Mouse (Mus musculus): ENCODE measurements around the gene Sntb2. TPM values are rescaled to one million over a fixed set of nuclear protein-coding genes. Genes with fewer than 3 reads are reported as not detected.
"Not testable (repeated sequence)": the region's sequence is repeated elsewhere in the genome, so short reads cannot be mapped to it uniquely, and the experiment has no call there.

Sntb2 gene
- polyA plus RNA-seq, 1 experiment from 2014 or later: 6.3 TPM

DNA sequence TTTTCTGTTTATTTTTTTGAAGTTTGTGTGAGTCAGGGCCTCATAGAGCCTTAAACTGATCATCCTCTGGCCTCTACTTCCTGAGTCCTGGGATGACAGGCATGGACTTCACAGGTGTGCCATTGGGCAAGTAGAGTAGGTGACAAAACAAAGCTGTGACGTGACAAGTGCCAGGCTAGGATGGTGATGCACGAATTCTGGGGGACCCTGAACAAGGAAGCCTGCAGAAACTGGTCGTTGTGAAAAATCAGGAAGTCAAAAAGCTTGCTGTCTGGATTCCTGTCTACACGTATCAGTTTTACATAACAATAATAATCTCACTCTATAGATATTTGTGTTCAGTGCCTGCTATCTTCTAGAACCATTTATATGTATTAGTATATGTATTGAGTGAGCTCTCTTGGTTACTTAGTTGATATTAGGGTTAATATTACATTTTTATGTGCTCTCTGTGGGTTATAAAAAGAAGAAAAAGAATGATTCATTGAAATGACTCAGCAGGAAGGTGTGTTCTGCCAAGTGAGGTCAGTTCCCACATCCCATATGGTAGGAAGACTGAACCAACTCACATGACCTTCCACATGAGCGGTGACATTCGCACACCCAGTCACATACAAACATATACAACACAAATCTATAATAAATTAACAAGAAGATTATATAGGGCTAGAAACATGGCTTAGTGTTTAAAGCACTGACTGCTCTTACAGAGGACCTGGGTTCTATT, 37.2 kb downstream of the Sntb2 start:
- H3K4me1 ChIP-seq (ENCODE audit: control insufficient read depth, insufficient read depth, low read length): no peaks in the 10 kb centered on the region
- no peaks in the 10 kb centered on the region for H3K9me3 ChIP-seq (ENCODE audit: control insufficient read depth, low read length)
- no peak overlapping the region for H3K27ac ChIP-seq (ENCODE audit: low read depth, low read length)
- no peak overlapping the region for H3K4me3 ChIP-seq (ENCODE audit: low read depth, low read length)
- DNase-seq (ENCODE audit: low spot score) (no peak), ATAC-seq (ENCODE audit: insufficient read depth, low FRiP score, low TSS enrichment) (no peak)
- 85% methylated on average over 6 of the region's 6 CpGs for whole genome bisulfite sequencing
- H3K27me3 ChIP-seq (ENCODE audit: control insufficient read depth, insufficient read depth, low read length): no peaks in the 10 kb centered on the region
- H3K4me2 ChIP-seq (ENCODE audit: low read depth): no peak overlapping the region
- H3K36me3 ChIP-seq (ENCODE audit: control insufficient read depth, insufficient read depth, low read length): no peaks in the 10 kb centered on the region
- no peak overlapping the region for H3K9ac ChIP-seq (ENCODE audit: low read length)

DNA sequence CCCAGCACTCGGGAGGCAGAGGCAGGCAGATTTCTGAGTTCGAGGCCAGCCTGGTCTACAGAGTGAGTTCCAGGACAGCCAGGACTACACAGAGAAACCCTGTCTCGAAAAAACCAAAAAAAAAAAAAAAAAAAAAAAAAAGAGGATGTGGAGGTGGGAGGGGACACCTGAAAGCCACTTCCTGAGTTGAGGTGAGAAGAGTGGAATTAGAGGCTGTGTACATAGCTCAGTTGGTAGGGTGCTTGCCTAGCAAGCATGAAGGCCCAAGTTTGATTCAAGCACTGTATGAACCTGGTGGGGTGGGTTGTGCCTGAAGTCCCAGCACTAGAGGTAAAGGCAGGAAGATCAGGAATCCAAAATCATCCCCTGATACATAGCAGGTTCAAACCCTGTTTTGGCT, 38.0 kb downstream of the Sntb2 start:
- not testable (repeated sequence) for H3K27ac ChIP-seq (ENCODE audit: low read depth, low read length); ATAC-seq (ENCODE audit: insufficient read depth, low FRiP score, low TSS enrichment); H3K9me3 ChIP-seq (ENCODE audit: control insufficient read depth, low read length); H3K4me1 ChIP-seq (ENCODE audit: control insufficient read depth, insufficient read depth, low read length); H3K27me3 ChIP-seq (ENCODE audit: control insufficient read depth, insufficient read depth, low read length); H3K36me3 ChIP-seq (ENCODE audit: control insufficient read depth, insufficient read depth, low read length); DNase-seq (ENCODE audit: low spot score); H3K4me3 ChIP-seq (ENCODE audit: low read depth, low read length); H3K4me2 ChIP-seq (ENCODE audit: low read depth); H3K9ac ChIP-seq (ENCODE audit: low read length)
- 90% methylated on average over 2 of the region's 3 CpGs for WGBS

DNA sequence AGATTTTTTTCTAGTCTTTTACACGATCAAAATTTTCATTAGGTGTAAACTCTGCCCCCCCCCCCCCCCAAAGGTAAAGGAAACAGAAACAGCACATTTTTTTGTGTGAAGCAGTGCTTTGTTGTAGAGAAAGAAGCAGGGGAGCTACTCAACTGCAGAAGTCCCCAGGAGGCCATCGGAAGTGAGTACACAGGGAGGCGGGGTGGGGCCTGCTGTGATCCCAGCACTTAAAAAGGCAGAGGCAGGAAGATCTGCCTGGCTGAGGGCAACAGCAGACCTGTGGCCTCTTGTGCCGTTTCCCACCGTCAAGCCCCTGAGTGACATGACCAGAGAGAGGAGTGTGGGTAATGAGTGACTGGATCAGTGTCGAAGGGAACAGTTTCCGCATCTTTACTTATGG, 39.2 kb downstream of the Sntb2 start:
- Histone ChIP-seq H3K9ac (ENCODE audit: low read length) (no peak overlapping the region), H3K4me2 (ENCODE audit: low read depth) (no peak overlapping the region), H3K4me3 (ENCODE audit: low read depth, low read length) (no peak overlapping the region), H3K36me3 (ENCODE audit: control insufficient read depth, insufficient read depth, low read length) (no peaks in the 10 kb centered on the region), H3K27ac (ENCODE audit: low read depth, low read length) (no peak overlapping the region), H3K27me3 (ENCODE audit: control insufficient read depth, insufficient read depth, low read length) (no peaks in the 10 kb centered on the region), H3K9me3 (ENCODE audit: control insufficient read depth, low read length) (no peaks in the 10 kb centered on the region), H3K4me1 (ENCODE audit: control insufficient read depth, insufficient read depth, low read length) (no peaks in the 10 kb centered on the region)
- DNase-seq (ENCODE audit: low spot score): no peak
- WGBS: 78% methylated on average over 7 of the region's 7 CpGs
- ATAC-seq (ENCODE audit: insufficient read depth, low FRiP score, low TSS enrichment): no peak

DNA sequence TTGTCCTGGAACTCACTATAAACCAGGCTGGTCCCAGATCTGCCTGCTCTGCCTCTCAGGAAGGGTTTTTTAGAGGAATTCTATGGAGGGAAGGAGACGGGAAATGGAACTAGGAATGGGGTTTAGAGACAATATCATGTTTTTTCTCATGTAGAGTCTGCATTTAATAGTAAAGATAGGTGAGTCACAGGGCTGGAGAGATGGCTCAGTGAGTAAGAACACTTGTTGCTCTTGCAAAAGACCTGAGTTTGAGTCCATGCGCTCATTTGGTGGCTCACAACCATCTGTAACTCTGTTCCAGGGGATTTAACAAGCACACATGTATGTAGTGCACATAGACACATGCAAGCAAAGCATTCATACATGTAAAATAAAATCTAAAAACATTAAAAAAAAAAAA, 40.2 kb downstream of the Sntb2 start:
- Histone ChIP-seq H3K27ac (ENCODE audit: low read depth, low read length) (no peak overlapping the region), H3K9me3 (ENCODE audit: control insufficient read depth, low read length) (no peaks in the 10 kb centered on the region), H3K4me1 (ENCODE audit: control insufficient read depth, insufficient read depth, low read length) (no peaks in the 10 kb centered on the region), H3K36me3 (ENCODE audit: control insufficient read depth, insufficient read depth, low read length) (no peaks in the 10 kb centered on the region), H3K4me2 (ENCODE audit: low read depth) (no peak overlapping the region), H3K9ac (ENCODE audit: low read length) (no peak overlapping the region), H3K27me3 (ENCODE audit: control insufficient read depth, insufficient read depth, low read length) (no peaks in the 10 kb centered on the region), H3K4me3 (ENCODE audit: low read depth, low read length) (no peak overlapping the region)
- DNase-seq (ENCODE audit: low spot score) (no peak), ATAC-seq (ENCODE audit: insufficient read depth, low FRiP score, low TSS enrichment) (no peak)
- WGBS: 90% methylated on average over 2 of the region's 2 CpGs

DNA sequence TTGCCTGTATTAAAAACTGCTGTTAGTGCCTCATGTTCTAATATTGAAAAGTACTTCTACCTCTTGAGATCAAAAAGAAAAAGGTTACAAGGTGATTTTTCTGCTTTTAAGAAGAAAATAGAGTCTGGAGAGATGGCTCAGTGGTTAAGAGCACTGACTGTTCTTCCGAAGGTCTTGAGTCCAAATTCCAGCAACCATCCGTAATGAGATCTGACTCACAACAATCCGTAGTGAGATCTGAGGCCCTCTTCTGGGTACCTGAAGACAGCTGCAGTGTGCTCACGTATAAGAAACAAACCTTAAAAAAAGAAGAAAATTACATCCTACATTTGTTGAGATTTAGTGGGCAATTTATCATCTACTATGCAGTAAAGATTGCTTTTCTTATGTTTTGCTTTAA, 40.9 kb downstream of the Sntb2 start:
- Histone ChIP-seq H3K4me2 (ENCODE audit: low read depth) (no peak overlapping the region), H3K27ac (ENCODE audit: low read depth, low read length) (no peak overlapping the region), H3K9me3 (ENCODE audit: control insufficient read depth, low read length) (no peaks in the 10 kb centered on the region), H3K36me3 (ENCODE audit: control insufficient read depth, insufficient read depth, low read length) (no peaks in the 10 kb centered on the region), H3K4me1 (ENCODE audit: control insufficient read depth, insufficient read depth, low read length) (no peaks in the 10 kb centered on the region), H3K27me3 (ENCODE audit: control insufficient read depth, insufficient read depth, low read length) (no peaks in the 10 kb centered on the region), H3K4me3 (ENCODE audit: low read depth, low read length) (no peak overlapping the region), H3K9ac (ENCODE audit: low read length) (no peak overlapping the region)
- 89% methylated on average over 4 of the region's 4 CpGs for WGBS
- ATAC-seq (ENCODE audit: insufficient read depth, low FRiP score, low TSS enrichment): no peak
- DNase-seq (ENCODE audit: low spot score): no peak

DNA sequence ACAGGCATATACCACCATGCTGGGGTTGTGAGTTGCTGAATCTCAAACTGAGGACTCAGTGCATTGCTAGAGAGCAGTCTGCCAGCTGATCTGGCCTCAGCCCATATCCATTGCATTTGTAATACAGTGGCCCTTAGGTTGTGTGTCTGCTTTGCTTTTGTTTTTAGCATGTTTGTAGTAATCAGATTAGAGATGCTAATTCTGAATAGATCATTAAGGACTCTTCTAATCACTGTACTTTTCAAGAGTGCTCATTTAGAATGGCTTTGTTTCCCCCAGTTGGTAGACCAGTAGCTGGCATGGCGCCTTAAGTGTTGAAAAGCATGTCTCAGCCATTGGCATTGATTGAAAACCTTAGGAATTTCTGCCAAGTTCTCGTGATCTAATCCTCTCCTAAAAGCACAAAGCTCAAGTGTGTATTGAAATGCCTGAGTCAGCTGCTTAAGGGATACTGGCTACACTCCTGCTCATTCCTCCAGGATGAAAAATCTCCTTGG, 43.3 kb downstream of the Sntb2 start:
- no peak overlapping the region for H3K27ac ChIP-seq (ENCODE audit: low read depth, low read length)
- H3K36me3 ChIP-seq (ENCODE audit: control insufficient read depth, insufficient read depth, low read length): no peaks in the 10 kb centered on the region
- no peak for DNase-seq (ENCODE audit: low spot score)
- no peak overlapping the region for H3K4me2 ChIP-seq (ENCODE audit: low read depth)
- 61% methylated on average over 2 of the region's 2 CpGs for WGBS
- no peaks in the 10 kb centered on the region for H3K9me3 ChIP-seq (ENCODE audit: control insufficient read depth, low read length)
- no peaks in the 10 kb centered on the region for H3K4me1 ChIP-seq (ENCODE audit: control insufficient read depth, insufficient read depth, low read length)
- no peak overlapping the region for H3K4me3 ChIP-seq (ENCODE audit: low read depth, low read length)
- no peak for ATAC-seq (ENCODE audit: insufficient read depth, low FRiP score, low TSS enrichment)
- H3K9ac ChIP-seq (ENCODE audit: low read length): no peak overlapping the region
- no peaks in the 10 kb centered on the region for H3K27me3 ChIP-seq (ENCODE audit: control insufficient read depth, insufficient read depth, low read length)

DNA sequence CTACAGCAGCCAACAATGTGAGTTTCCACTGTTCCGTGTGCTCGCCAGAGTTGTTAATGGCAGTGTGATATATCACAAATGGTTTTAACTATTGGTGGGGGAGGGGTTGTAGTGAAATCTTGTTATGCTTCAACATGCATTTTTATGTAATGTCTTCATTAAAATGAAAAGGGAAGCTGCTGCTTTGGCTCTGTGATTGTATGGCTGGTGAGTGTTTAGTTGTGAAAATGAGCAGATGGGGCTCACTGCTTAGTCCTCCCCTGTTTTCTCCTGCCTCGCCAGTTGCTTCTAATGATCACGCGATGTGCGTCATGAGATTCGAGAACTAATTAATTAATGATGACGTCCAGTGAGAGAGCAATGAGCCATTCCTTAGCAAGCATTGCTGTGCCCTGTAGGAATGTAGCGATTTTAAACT, 49.9 kb downstream of the Sntb2 start:
- Histone ChIP-seq H3K4me1 (ENCODE audit: control insufficient read depth, insufficient read depth, low read length) (no peaks in the 10 kb centered on the region), H3K9ac (ENCODE audit: low read length) (no peak overlapping the region), H3K4me2 (ENCODE audit: low read depth) (no peak overlapping the region), H3K36me3 (ENCODE audit: control insufficient read depth, insufficient read depth, low read length) (no peaks in the 10 kb centered on the region), H3K9me3 (ENCODE audit: control insufficient read depth, low read length) (no peaks in the 10 kb centered on the region), H3K27me3 (ENCODE audit: control insufficient read depth, insufficient read depth, low read length) (no peaks in the 10 kb centered on the region), H3K27ac (ENCODE audit: low read depth, low read length) (no peak overlapping the region), H3K4me3 (ENCODE audit: low read depth, low read length) (no peak overlapping the region)
- 82% methylated on average over 9 of the region's 9 CpGs for WGBS
- ATAC-seq (ENCODE audit: insufficient read depth, low FRiP score, low TSS enrichment) (no peak), DNase-seq (ENCODE audit: low spot score) (no peak)

DNA sequence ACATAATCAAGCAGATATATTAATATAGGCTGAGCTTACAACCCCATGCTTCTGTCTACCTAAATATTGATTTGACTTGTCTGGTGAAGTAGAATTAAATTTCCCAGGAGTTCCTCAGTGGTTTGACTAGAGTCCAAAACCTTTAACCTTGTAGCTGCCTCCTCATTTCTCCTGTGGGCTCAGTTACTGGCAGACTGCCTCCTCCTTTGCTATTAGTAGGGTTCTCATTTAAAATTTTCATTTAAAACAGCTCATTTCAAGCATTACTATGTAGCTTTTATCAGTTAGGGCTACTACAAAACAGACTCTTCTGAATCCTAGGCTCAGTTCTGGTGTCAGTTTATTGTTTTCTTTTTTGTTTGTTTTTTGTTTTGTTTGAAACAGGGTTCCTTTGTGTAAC, 50.4 kb downstream of the Sntb2 start:
- Histone ChIP-seq H3K4me2 (ENCODE audit: low read depth) (no peak overlapping the region), H3K27me3 (ENCODE audit: control insufficient read depth, insufficient read depth, low read length) (no peaks in the 10 kb centered on the region), H3K27ac (ENCODE audit: low read depth, low read length) (no peak overlapping the region), H3K36me3 (ENCODE audit: control insufficient read depth, insufficient read depth, low read length) (no peaks in the 10 kb centered on the region), H3K9ac (ENCODE audit: low read length) (no peak overlapping the region), H3K4me1 (ENCODE audit: control insufficient read depth, insufficient read depth, low read length) (no peaks in the 10 kb centered on the region), H3K4me3 (ENCODE audit: low read depth, low read length) (no peak overlapping the region), H3K9me3 (ENCODE audit: control insufficient read depth, low read length) (no peaks in the 10 kb centered on the region)
- ATAC-seq (ENCODE audit: insufficient read depth, low FRiP score, low TSS enrichment) (no peak), DNase-seq (ENCODE audit: low spot score) (no peak)

DNA sequence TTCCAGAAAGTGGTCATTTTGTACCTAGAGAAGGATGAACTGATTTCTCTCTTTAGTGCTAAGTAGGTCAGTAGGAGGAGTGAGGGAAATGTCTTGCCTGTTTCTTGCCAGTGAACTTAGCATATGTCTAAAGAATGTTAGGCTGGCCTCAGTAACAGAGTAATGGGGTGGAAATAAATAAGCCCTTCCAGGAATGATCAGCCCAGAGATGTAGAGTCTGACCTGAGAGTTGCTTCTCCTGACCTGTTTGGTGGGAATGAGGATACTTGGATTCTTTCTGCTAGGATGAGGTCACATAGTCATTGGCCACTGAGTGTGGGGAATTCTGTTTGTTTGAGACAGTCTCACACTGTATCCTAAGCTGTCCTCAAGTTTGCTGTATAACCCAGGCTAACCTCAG, 52.0 kb downstream of the Sntb2 start:
- no peak for ATAC-seq (ENCODE audit: insufficient read depth, low FRiP score, low TSS enrichment)

More for the DNA sequence above, 52.0 kb downstream of the Sntb2 start:
- no peak for DNase-seq (ENCODE audit: low spot score)
- no peak overlapping the region for H3K4me2 ChIP-seq (ENCODE audit: low read depth)
- no peaks in the 10 kb centered on the region for H3K36me3 ChIP-seq (ENCODE audit: control insufficient read depth, insufficient read depth, low read length)
- H3K9ac ChIP-seq (ENCODE audit: low read length): no peak overlapping the region
- H3K27me3 ChIP-seq (ENCODE audit: control insufficient read depth, insufficient read depth, low read length): no peaks in the 10 kb centered on the region
- H3K4me3 ChIP-seq (ENCODE audit: low read depth, low read length): no peak overlapping the region
- H3K9me3 ChIP-seq (ENCODE audit: control insufficient read depth, low read length): no peaks in the 10 kb centered on the region
- no peaks in the 10 kb centered on the region for H3K4me1 ChIP-seq (ENCODE audit: control insufficient read depth, insufficient read depth, low read length)
- no peak overlapping the region for H3K27ac ChIP-seq (ENCODE audit: low read depth, low read length)

Measured in neural tube, embryonic 11.5 days (tissue).